Mouse (Mus musculus) stomach, postnatal 0 days (tissue): ENCODE measurements at regions not wholly inside any gene's neighbourhood (a gene's known extent, or its start where the extent isn't known, plus 50 kb on each side); places are given as distances from the start of the nearest gene placed in this dataset.

ENCODE experiments used
- CTCF ChIP-seq: IDR thresholded peaks from 2 replicates; pipeline ENCODE4 v1.5.1; 2016; ENCODE audit warnings: antibody characterized with exemption, low read depth, mild to moderate bottlenecking, moderate library complexity
- EP300 ChIP-seq: optimal IDR thresholded peaks from 2 replicates; pipeline ENCODE3; 2016; ENCODE audit warnings: antibody characterized with exemption

DNA sequence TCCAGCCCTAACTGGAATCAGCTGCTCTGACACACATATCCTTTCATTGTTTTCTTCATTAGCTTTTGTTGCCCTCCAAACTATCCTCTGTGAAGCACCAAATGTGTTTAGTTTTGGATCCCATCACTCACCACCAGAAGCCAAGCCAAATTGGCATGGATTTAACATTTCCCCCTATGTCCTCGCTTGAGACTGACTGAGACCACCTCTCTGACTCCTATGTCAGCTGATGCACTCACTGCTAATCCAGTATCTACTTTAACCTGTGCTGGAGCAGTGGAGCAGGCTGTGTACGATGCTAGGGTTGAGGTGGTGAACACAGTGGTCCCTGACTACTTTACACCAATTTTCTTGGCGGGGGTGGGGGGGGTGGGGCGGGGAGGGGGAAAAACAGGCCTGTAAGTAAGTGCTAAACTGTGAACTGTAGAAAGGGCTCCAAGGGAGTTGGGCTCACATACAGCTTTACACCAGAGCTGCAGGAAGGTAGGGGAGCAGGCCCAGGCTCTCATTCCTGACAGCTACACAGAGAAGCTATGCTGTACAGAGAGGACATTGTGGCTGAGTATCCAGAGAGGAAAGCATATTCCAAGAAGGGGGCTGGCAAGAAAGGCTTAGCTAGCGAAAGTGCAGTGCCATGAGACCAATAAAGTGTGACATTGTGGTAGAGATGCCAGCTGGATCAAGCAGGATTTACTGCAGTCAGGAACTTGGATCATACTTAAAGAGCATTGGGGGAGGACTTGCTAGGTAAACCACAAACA is 87.9 kb upstream of the Arhgap21 start:
- TF ChIP-seq CTCF (no peak), EP300 (no peak)
